ENCODE assay signal across 8 mouse cellular contexts in genomic region chr17:27554062-27554960, GRCm38 (mm10). TPM values are rescaled to one million over a fixed set of nuclear protein-coding genes. Genes with fewer than 3 reads are reported as not detected.
DNase-seq lines count a peak whose midpoint lies in the region; ATAC-seq and TF ChIP-seq lines count a peak whose summit lies in the region.

No protein-coding gene starts in this region.

- WGBS in lung, embryonic 14.5 days, result 43% methylated on average over 20 of the region's 20 CpGs
- WGBS in embryonic facial prominence, embryonic 12.5 days, result 38% methylated on average over 20 of the region's 20 CpGs
- 59% methylated on average over 20 of the region's 20 CpGs for WGBS in intestine, postnatal 0 days
- 42% methylated on average over 20 of the region's 20 CpGs for WGBS in neural tube, embryonic 12.5 days

- peak overlapping the region; percentile 64 for H3K9ac ChIP-seq in lung, embryonic 14.5 days
- H3K9ac ChIP-seq in embryonic facial prominence, embryonic 12.5 days, result peak overlapping the region; percentile 63
- peak overlapping the region; percentile 81; the same call in 1 of the 2 replicates for H3K9ac ChIP-seq in intestine, postnatal 0 days (ENCODE audit: low read depth, low read length)
- H3K9ac ChIP-seq in neural tube, embryonic 12.5 days, result peak overlapping the region; percentile 61; the same call in 1 of the 2 replicates

- peaks cover 13% of the 10 kb centered on the region; the same call in 1 of the 2 replicates for H3K4me1 ChIP-seq in lung, embryonic 14.5 days (ENCODE audit: insufficient read depth)
- H3K4me1 ChIP-seq in embryonic facial prominence, embryonic 12.5 days, result peaks cover 30% of the 10 kb centered on the region
- H3K4me1 ChIP-seq in intestine, postnatal 0 days (replicated peaks; ENCODE audit: control insufficient read depth, insufficient read depth, low read length), result 0 out of 2 replicates have a peak, but pooled peaks cover 3% of the 10 kb centered on the region
- H3K4me1 ChIP-seq in neural tube, embryonic 12.5 days, result peaks cover 43% of the 10 kb centered on the region

- H3K27me3 ChIP-seq in lung, embryonic 14.5 days (ENCODE audit: insufficient read depth, low read length), result no peaks in the 10 kb centered on the region
- no peaks in the 10 kb centered on the region for H3K27me3 ChIP-seq in embryonic facial prominence, embryonic 12.5 days
- no peaks in the 10 kb centered on the region for H3K27me3 ChIP-seq in intestine, postnatal 0 days (replicated peaks; ENCODE audit: control insufficient read depth, insufficient read depth, low read length)
- H3K27me3 ChIP-seq in neural tube, embryonic 12.5 days (replicated peaks), result no peaks in the 10 kb centered on the region

- no peaks in the 10 kb centered on the region for H3K9me3 ChIP-seq in lung, embryonic 14.5 days (ENCODE audit: low read depth, low read length)
- H3K9me3 ChIP-seq in embryonic facial prominence, embryonic 12.5 days, result no peaks in the 10 kb centered on the region
- H3K9me3 ChIP-seq in intestine, postnatal 0 days (ENCODE audit: control insufficient read depth), result no peaks in the 10 kb centered on the region
- H3K9me3 ChIP-seq in neural tube, embryonic 12.5 days, result no peaks in the 10 kb centered on the region

- no peak for DNase-seq in lung, embryonic 14.5 days
- DNase-seq in lung, postnatal 14 days, result no peak
- DNase-seq in frontal cortex, postnatal 25 days (ENCODE audit: low spot score in 2 of 2), result no peak
- no peak for DNase-seq in cerebellum, postnatal 14 days

- peak overlapping the region; percentile 82 for H3K4me3 ChIP-seq in lung, embryonic 14.5 days (ENCODE audit: low read depth, low read length)
- peak overlapping the region; percentile 88 for H3K4me3 ChIP-seq in embryonic facial prominence, embryonic 12.5 days
- H3K4me3 ChIP-seq in intestine, postnatal 0 days (ENCODE audit: low read depth, low read length), result peak overlapping the region; percentile 80; the same call in 1 of the 2 replicates
- peak overlapping the region; percentile 91; the same call in 1 of the 2 replicates for H3K4me3 ChIP-seq in neural tube, embryonic 12.5 days

- ATAC-seq in lung, embryonic 14.5 days (ENCODE audit: insufficient read depth), result no peak
- ATAC-seq in embryonic facial prominence, embryonic 12.5 days (ENCODE audit: insufficient number of reproducible peaks, insufficient read depth, low FRiP score, low TSS enrichment), result no peak
- no peak for ATAC-seq in intestine, postnatal 0 days
- ATAC-seq in neural tube, embryonic 12.5 days (ENCODE audit: low FRiP score, low read depth), result no peak
- ATAC-seq in inflammation-experienced regulatory T-cells, adult 6 months, result no peak

- peak overlapping the region; percentile 89 for H3K4me2 ChIP-seq in lung, embryonic 14.5 days
- H3K4me2 ChIP-seq in embryonic facial prominence, embryonic 12.5 days (replicated peaks), result peak overlapping the region; percentile 81
- peak overlapping the region; percentile 93 for H3K4me2 ChIP-seq in intestine, postnatal 0 days (replicated peaks; ENCODE audit: low read depth)
- H3K4me2 ChIP-seq in neural tube, embryonic 12.5 days (replicated peaks), result peak overlapping the region; percentile 92

- H3K27ac ChIP-seq in lung, embryonic 14.5 days (ENCODE audit: low read depth), result peak overlapping the region; percentile 96
- peak overlapping the region; percentile 98 for H3K27ac ChIP-seq in embryonic facial prominence, embryonic 12.5 days
- H3K27ac ChIP-seq in intestine, postnatal 0 days (ENCODE audit: low read depth, low read length), result peak overlapping the region; percentile 91; the same call in 1 of the 2 replicates
- H3K27ac ChIP-seq in neural tube, embryonic 12.5 days, result peak overlapping the region; percentile 70; the same call in 1 of the 2 replicates

- no peak for TF ChIP-seq CTCF in lung, embryonic 14.5 days (IDR thresholded peaks at IDR 0.05; ENCODE audit: low read depth)
- TF ChIP-seq CTCF in intestine, postnatal 0 days (IDR thresholded peaks at IDR 0.05; ENCODE audit: low read depth), result no peak

- H3K36me3 ChIP-seq in lung, embryonic 14.5 days (ENCODE audit: insufficient read depth), result no peaks in the 10 kb centered on the region
- H3K36me3 ChIP-seq in embryonic facial prominence, embryonic 12.5 days, result no peaks in the 10 kb centered on the region
- no peaks in the 10 kb centered on the region; the same call in 1 of the 2 replicates for H3K36me3 ChIP-seq in intestine, postnatal 0 days (ENCODE audit: control insufficient read depth, insufficient read depth)
- no peaks in the 10 kb centered on the region for H3K36me3 ChIP-seq in neural tube, embryonic 12.5 days

RNA-seq across cellular contexts. Expression of gene Hmga1, which starts 2.0 kb away (rescaled TPM):
- polyA plus RNA-seq in lung, embryonic 14.5 days (2014; fragmentation: Nextera tagmentation; extraction: Ambion mirVana), result 295 and 329 TPM in 2 replicates
- 236 and 247 TPM in 2 replicates for polyA plus RNA-seq in embryonic facial prominence, embryonic 12.5 days (2016; fragmentation: Nextera tagmentation; extraction: Ambion mirVana)
- 108 and 116 TPM in 2 replicates for polyA plus RNA-seq in intestine, postnatal 0 days (2015; fragmentation: Nextera tagmentation; extraction: Ambion mirVana)
- 196 and 214 TPM in 2 replicates for polyA plus RNA-seq in neural tube, embryonic 12.5 days (2016; fragmentation: Nextera tagmentation; extraction: Ambion mirVana)
- polyA plus RNA-seq in inflammation-experienced regulatory T-cells, adult 6 months (2017; shearing (Covaris generic)), result 10 to 100 TPM; 37.3 to 69.6 (median 41.9) TPM

RNA-seq across cellular contexts. Expression of gene AI413582, which starts 11.2 kb away (rescaled TPM):
- polyA plus RNA-seq in lung, embryonic 14.5 days (2014; fragmentation: Nextera tagmentation; extraction: Ambion mirVana), result 17.6 and 21.8 TPM in 2 replicates
- 18.2 and 20.3 TPM in 2 replicates for polyA plus RNA-seq in embryonic facial prominence, embryonic 12.5 days (2016; fragmentation: Nextera tagmentation; extraction: Ambion mirVana)
- polyA plus RNA-seq in intestine, postnatal 0 days (2015; fragmentation: Nextera tagmentation; extraction: Ambion mirVana), result 80.3 and 83.0 TPM in 2 replicates
- polyA plus RNA-seq in neural tube, embryonic 12.5 days (2016; fragmentation: Nextera tagmentation; extraction: Ambion mirVana), result 25.0 and 30.9 TPM in 2 replicates
- 100 to 1,000 TPM in 2 of 3 experiments, 10 to 100 TPM in 1; 97.7 to 129 (median 111) TPM for polyA plus RNA-seq in inflammation-experienced regulatory T-cells, adult 6 months (2017; shearing (Covaris generic))

RNA-seq across cellular contexts. Expression of gene Grm4, which starts 33.1 kb away (rescaled TPM):
- 0.05 and 0.11 TPM in 2 replicates for polyA plus RNA-seq in lung, embryonic 14.5 days (2014; fragmentation: Nextera tagmentation; extraction: Ambion mirVana)
- 0.68 and 0.73 TPM in 2 replicates for polyA plus RNA-seq in embryonic facial prominence, embryonic 12.5 days (2016; fragmentation: Nextera tagmentation; extraction: Ambion mirVana)
- polyA plus RNA-seq in intestine, postnatal 0 days (2015; fragmentation: Nextera tagmentation; extraction: Ambion mirVana), result 0.47 TPM in 2 replicates
- polyA plus RNA-seq in neural tube, embryonic 12.5 days (2016; fragmentation: Nextera tagmentation; extraction: Ambion mirVana), result 2.7 and 3.4 TPM in 2 replicates
- polyA plus RNA-seq in inflammation-experienced regulatory T-cells, adult 6 months (2017; shearing (Covaris generic)), result under 1 TPM in 1 of 3 experiments, not detected in 2; 0.09 TPM
